Mouse (Mus musculus) CH12.LX (cell line): Measurements from ENCODE around the gene Raf1.

Source experiments
- CHD1 ChIP-seq: IDR thresholded peaks from 2 replicates; pipeline ENCODE4 v1.6.1; 2012; ENCODE audit warnings: low read depth, low read length, improper control_type of control experiment, inconsistent platforms
- CTCF ChIP-seq, 2 experiments: IDR thresholded peaks in 1 of 2; conservative IDR thresholded peaks in 1 of 2; 2 replicates each; pipeline ENCODE4 v1.5.1; 2011 to 2012; ENCODE audit warnings: low read depth in 2 of 2, low read length in 2 of 2, improper control_type of control experiment in 1 of 2, inconsistent platforms in 1 of 2, mild to moderate bottlenecking in 1 of 2, moderate library complexity in 1 of 2
- GABPA ChIP-seq: IDR thresholded peaks from 2 replicates; pipeline ENCODE4 v1.6.1; 2012; ENCODE audit warnings: low read depth, low read length, improper control_type of control experiment, inconsistent platforms; ENCODE audit not compliant: insufficient replicate concordance
- JUN ChIP-seq: IDR thresholded peaks from 2 replicates; pipeline ENCODE4 v1.6.1; 2011; ENCODE audit warnings: low read depth, mild to moderate bottlenecking, low read length, improper control_type of control experiment, moderate library complexity; ENCODE audit not compliant: insufficient read depth
- MXI1 ChIP-seq: IDR thresholded peaks from 2 replicates; pipeline ENCODE4 v1.6.1; 2011; ENCODE audit warnings: mild to moderate bottlenecking, low read depth, low read length, improper control_type of control experiment
- POLR2A ChIP-seq: IDR thresholded peaks from 2 replicates; pipeline ENCODE4 v1.6.1; 2011; ENCODE audit warnings: low read depth, mild to moderate bottlenecking, improper control_type of control experiment, low read length
- TCF12 ChIP-seq: IDR thresholded peaks from 2 replicates; pipeline ENCODE4 v1.6.1; 2014; ENCODE audit warnings: low read depth, mild to moderate bottlenecking, inconsistent platforms, low read length, improper control_type of control experiment
- ZNF384 ChIP-seq: IDR thresholded peaks from 2 replicates; pipeline ENCODE4 v1.6.1; 2012; ENCODE audit warnings: low read depth, low read length, improper control_type of control experiment, inconsistent platforms

- TF ChIP-seq CHD1 (no peak), POLR2A (no peak), CTCF (conservative IDR thresholded peaks at IDR 0.05 in 1 of 2, IDR thresholded peaks at IDR 0.05 in 1 of 2; ENCODE audit: low read depth in 2 of 2, low read length in 2 of 2) (peak in 1 of 2 experiments; percentile 10; a peak in 1 of 4 replicates), GABPA (no peak), MXI1 (no peak), ZNF384 (no peak), TCF12 (no peak), JUN (no peak)
These were observed 20.3 kb upstream of the Raf1 start for GRCm38 (mm10) chr6:115696707-115697215.
